Mouse (Mus musculus): ENCODE results near the gene Ankrd49. TPM values are rescaled to one million over a fixed set of nuclear protein-coding genes. Genes with fewer than 3 reads are reported as not detected.

Gene Ankrd49
- polyA plus RNA-seq, 1 experiment from 2014 or later, result 13.5 TPM

DNA sequence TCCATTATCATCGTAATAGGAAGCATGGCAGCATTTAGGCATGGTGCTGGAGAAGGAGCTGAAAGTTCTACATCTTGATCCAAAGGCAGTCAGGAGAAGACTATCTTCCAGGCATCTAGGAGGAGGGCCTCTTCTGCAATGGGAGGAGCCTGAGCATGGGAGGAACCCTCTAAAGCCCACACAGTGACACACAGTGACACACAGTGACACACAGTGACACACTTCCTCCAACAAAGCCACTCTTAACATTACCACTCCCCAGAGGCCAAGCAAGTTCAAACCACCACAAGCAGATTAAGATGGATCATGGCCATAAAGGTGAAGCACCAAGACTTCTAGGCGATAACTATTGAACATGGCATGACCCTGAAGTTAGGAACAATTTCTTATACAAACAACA, 12.6 kb downstream of the Ankrd49 start:
- H3K27me3 ChIP-seq, result peaks cover 38% of the 10 kb centered on the region
- CTCF ChIA-PET, result interaction anchor here (2.3 to 3.9 kb wide), 2 partner anchors 7 to 243 kb away, joined by 10 to 32 read pairs; no protein-coding TSS in a partner anchor
- ATAC-seq (no peak), DNase-seq (ENCODE audit: low read depth, low spot score) (no peak)
- in situ Hi-C loops (cut with MboI; ENCODE audit: low pct_unique_long_range_greater_than_20kb), result loop anchor here (5.0 kb wide), 1 partner anchor 245 kb away; no protein-coding TSS in a partner anchor
- POLR2A ChIA-PET, result no interaction called here
- no peak for TF ChIP-seq CTCF (IDR thresholded peaks at IDR 0.05)

DNA sequence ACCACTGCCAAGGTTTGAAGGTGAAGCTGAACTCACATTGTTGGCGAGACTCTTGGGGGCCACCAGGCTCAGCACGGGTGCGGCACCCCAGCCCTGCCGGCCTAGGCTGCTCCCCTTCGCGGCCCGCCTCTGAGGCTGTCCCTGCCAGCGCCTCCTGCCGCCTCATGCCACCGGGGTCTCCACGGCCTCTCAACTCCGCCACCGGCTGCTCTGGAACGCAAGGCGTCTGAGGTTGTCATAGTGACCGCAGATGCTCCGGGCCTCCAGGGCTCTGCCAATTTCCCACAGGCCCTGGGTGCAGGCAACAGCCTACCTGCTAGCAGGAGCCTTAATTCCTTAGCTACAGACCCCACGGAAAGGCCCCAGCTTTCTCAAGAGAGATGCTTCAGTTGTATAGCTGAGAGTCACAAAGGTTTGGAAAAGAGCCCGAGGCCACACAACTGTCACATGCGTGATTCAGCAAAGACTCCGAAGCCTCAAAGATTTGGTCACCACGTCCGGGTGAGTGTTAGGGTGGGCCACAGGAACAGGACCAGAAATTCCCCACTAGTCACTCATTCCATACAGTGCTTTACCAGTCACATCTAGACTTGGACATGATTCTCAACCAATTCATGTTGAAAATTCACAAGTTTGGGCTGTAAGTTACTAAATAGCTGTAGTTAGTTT, 13.7 kb downstream of the Ankrd49 start, which contains the start of gene 1700012B09Rik:
TSS of gene 1700012B09Rik (minus strand) at position 228 of the 669 bp plus-strand sequence.
- DNase-seq (ENCODE audit: low read depth, low spot score) (no peak), ATAC-seq (no peak)
- CTCF ChIA-PET, result interaction anchor here (3.9 kb wide), 1 partner anchor 244 kb away, joined by 32 read pairs; no protein-coding TSS in a partner anchor
- H3K27me3 ChIP-seq, result peaks cover 43% of the 10 kb centered on the region
- POLR2A ChIA-PET, result no interaction called here
- no peak for TF ChIP-seq CTCF (IDR thresholded peaks at IDR 0.05)
- in situ Hi-C loops (cut with MboI; ENCODE audit: low pct_unique_long_range_greater_than_20kb), result loop anchor here (5.0 kb wide), 1 partner anchor 246 kb away; no protein-coding TSS in a partner anchor

DNA sequence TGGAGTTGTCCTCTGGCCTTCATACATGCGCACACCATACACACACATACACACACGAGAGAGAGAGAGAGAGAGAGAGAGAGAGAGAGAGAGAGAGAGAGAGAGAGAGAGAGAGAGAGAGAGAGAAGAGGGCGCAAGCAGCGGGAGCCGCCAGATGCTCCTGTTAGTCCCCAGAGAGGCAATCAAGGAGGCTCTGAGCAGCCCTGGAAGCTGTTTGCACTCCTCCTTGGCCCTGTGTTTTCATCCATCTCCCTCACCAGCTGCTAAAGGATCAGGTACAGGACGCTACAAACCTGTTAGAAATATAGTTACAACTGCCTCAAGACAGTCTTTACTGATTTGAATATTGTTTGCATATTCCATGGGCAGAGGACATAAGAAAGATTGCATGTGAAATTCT, 14.8 kb downstream of the Ankrd49 start:
- DNase-seq (ENCODE audit: low read depth, low spot score) (no peak), ATAC-seq (no peak)
- peaks cover 44% of the 10 kb centered on the region for H3K27me3 ChIP-seq
- in situ Hi-C loops (cut with MboI; ENCODE audit: low pct_unique_long_range_greater_than_20kb), result loop anchor here (5.0 kb wide), 1 partner anchor 247 kb away; no protein-coding TSS in a partner anchor
- POLR2A ChIA-PET, result no interaction called here
- TF ChIP-seq CTCF (IDR thresholded peaks at IDR 0.05), result no peak
- CTCF ChIA-PET, result no interaction called here

DNA sequence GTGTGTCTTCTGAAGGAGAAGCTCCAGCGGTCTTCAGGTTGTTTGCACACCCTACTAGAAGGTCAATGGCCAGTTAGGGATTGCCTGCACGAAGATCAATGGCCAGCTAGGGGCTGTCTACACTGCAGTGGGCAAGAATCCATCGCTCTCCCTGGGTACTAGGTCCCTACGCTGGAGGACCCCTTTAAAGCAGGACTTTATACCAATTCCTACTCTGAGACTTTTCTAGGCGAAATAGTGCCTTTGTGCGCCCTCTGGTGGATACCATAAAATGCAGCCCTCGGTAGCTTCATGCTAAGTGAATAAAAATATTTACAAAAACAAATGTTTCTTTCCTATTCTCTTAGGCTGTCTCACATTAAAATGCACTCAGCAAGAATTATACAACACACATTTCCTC, 19.9 kb downstream of the Ankrd49 start:
- in situ Hi-C loops (cut with MboI; ENCODE audit: low pct_unique_long_range_greater_than_20kb), result loop anchor here (5.0 kb wide), 2 partner anchors 62 to 252 kb away; no protein-coding TSS in a partner anchor
- H3K27me3 ChIP-seq, result peaks cover 20% of the 10 kb centered on the region
- DNase-seq (ENCODE audit: low read depth, low spot score) (no peak), ATAC-seq (no peak)
- ChIA-PET POLR2A (no interaction called here), CTCF (interaction anchor here (1.0 to 2.1 kb wide), 10 partner anchors 8 to 251 kb away, joined by 3 to 12 read pairs (median 4); no protein-coding TSS in a partner anchor)
- peak; percentile 75 for TF ChIP-seq CTCF (IDR thresholded peaks at IDR 0.05)

DNA sequence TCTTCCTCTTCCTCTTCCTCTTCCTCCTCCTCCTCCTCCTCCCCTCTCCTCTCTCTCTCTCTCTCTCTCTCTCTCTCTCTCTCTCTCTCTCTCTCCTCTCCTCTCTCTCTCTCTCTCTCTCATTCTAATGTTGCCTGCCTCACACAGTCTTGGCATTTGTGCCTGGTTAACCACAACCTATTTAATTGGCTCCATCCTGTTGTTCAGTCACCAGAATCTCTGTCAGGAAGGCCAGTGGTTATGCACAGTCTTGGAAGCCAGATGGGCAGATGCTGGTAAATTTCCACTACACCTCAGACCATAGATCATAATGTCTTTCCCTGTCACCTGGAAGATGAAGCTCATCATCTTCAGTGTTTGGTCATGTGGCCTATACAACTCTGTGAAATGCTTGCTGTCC, 25.4 kb downstream of the Ankrd49 start:
- DNase-seq (ENCODE audit: low read depth, low spot score) (peak; percentile 25), ATAC-seq (peak; percentile 78)
- in situ Hi-C loops (cut with MboI; ENCODE audit: low pct_unique_long_range_greater_than_20kb), result no loop called here
- POLR2A ChIA-PET, result no interaction called here
- TF ChIP-seq CTCF (IDR thresholded peaks at IDR 0.05), result no peak
- no peaks in the 10 kb centered on the region for H3K27me3 ChIP-seq
- CTCF ChIA-PET, result interaction anchor here (1.5 kb wide), 1 partner anchor 22 kb away, joined by 3 read pairs; no protein-coding TSS in a partner anchor

DNA sequence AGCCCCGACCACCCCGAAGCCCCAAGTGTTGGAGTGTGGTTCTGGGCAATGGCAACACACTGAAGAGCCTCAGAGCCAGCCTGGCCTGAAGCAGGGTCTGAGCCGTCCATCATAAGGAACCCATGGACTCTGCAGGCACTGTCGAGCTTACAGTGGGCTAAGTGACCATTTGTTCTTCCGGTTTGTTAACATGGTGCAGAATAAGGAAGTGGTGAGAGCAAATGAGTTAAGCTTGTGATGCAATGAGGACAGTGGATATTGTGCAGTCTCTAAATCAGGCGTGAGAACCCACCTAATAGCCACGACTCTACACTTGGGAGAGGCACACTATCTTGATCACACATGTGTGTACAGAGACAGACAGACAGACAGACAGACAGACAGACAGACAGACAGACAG, 26.1 kb downstream of the Ankrd49 start:
- ChIA-PET POLR2A (no interaction called here), CTCF (interaction anchor here (1.5 kb wide), 1 partner anchor 22 kb away, joined by 3 read pairs; no protein-coding TSS in a partner anchor)
- no peak for ATAC-seq
- in situ Hi-C loops (cut with MboI; ENCODE audit: low pct_unique_long_range_greater_than_20kb), result no loop called here
- DNase-seq (ENCODE audit: low read depth, low spot score), result no peak
- no peaks in the 10 kb centered on the region for H3K27me3 ChIP-seq
- no peak for TF ChIP-seq CTCF (IDR thresholded peaks at IDR 0.05)

DNA sequence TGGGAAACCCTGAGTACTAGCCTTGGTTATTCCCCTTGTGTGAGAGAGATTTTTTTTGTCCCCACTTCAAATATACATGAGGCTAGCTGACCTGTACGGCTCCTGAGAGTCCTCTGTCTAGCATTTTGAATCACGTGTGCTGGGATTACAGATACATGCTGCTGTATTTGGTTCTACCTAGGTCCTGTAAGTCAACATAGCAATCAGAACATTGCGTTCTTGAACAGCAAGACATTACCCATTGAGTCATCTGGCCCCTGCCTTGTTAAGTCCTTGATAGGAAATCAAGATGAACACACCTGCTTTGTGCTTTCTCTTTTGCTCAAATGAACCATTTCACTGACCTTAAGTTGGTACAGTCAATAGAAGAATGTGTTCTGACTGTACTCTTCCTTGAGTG, 30.2 kb downstream of the Ankrd49 start:
- H3K27me3 ChIP-seq, result no peaks in the 10 kb centered on the region
- DNase-seq (ENCODE audit: low read depth, low spot score) (no peak), ATAC-seq (no peak)
- TF ChIP-seq CTCF (IDR thresholded peaks at IDR 0.05), result no peak
- CTCF ChIA-PET, result interaction anchor here (1.2 kb wide), 1 partner anchor 11 kb away, joined by 3 read pairs; no protein-coding TSS in a partner anchor
- POLR2A ChIA-PET, result no interaction called here
- in situ Hi-C loops (cut with MboI; ENCODE audit: low pct_unique_long_range_greater_than_20kb), result no loop called here

DNA sequence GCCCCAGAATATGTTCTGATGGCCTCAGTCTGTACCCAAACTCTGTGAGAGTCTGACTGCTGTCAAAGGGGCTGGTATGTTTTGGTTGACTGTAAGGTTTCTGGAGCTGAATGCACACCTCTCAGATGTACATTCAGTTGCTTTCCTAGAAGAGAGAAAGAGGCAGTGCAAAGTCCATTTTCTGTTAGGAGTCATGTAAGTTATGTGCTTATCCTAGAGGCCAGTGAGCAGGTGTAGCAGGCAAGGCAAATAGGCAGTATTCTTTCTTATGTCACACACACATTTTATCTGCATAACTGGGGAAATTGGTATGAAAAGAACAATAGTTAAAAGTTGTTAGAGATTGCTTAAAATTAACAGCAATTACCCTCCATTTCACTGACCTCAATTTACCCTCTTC, 30.7 kb downstream of the Ankrd49 start:
- no peaks in the 10 kb centered on the region for H3K27me3 ChIP-seq
- CTCF ChIA-PET, result no interaction called here
- POLR2A ChIA-PET, result no interaction called here
- TF ChIP-seq CTCF (IDR thresholded peaks at IDR 0.05), result no peak
- ATAC-seq (no peak), DNase-seq (ENCODE audit: low read depth, low spot score) (no peak)
- in situ Hi-C loops (cut with MboI; ENCODE audit: low pct_unique_long_range_greater_than_20kb), result no loop called here

DNA sequence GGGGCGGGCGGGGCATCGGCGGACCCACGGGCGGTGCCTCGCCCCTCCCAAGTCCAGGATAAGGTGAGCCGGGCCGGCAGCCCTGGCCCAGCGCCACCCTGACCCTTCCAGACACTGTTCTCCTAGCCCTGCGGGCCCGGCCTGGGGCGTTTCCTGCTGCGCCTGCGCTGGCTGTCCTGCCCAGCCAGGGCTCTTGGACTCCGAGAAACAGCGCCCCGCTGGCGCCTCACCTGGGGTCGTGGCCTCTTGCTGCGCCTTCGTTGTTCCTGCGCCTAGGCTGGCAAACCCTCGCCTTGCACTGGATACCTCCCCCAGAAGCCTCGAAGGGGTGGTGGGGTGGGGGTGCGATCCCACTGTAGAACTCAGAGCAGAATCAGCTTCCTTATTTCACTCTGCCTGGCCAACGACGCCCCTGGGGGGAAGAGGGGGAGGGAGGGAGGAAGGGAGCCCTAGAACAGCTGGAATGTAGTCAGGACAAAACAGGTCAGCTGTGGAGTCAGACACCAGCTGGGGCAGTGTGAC, 32.6 kb downstream of the Ankrd49 start, which contains the start of gene Fut4:
TSS of gene Fut4 (minus strand) at position 393 of the 522 bp plus-strand sequence.
- DNase-seq (ENCODE audit: low read depth, low spot score), result no peak
- ChIA-PET POLR2A (no interaction called here), CTCF (no interaction called here)
- TF ChIP-seq CTCF (IDR thresholded peaks at IDR 0.05), result no peak
- H3K27me3 ChIP-seq, result no peaks in the 10 kb centered on the region
- ATAC-seq, result no peak
- in situ Hi-C loops (cut with MboI; ENCODE audit: low pct_unique_long_range_greater_than_20kb), result no loop called here

DNA sequence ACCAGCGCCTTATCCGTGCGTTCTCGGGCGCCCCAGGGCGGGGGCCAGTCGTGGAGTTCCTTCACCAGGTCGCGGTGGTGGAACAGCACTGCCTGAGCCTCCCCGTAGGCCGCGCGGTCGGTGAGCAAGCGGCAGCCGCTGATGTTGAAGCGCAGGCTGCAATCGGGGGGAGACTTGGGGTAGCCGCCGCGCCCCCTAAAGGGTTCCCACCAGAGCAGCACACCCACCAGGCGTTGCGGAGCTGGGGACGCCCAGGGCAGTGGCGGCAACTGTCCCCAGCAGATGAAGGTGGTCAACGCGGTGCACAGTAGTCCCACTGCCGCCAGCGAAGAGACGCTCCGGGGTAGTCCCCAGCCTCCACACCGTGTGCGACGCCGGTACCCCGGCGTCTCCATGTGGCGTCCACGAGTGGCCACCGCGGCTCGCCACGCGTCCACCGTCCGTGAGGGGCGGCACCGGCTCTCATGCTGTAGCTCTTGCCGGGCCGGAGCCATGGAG, 33.1 kb downstream of the Ankrd49 start:
- ChIA-PET POLR2A (no interaction called here), CTCF (no interaction called here)
- no peak for DNase-seq (ENCODE audit: low read depth, low spot score)
- no peak for TF ChIP-seq CTCF (IDR thresholded peaks at IDR 0.05)
- no peak for ATAC-seq
- H3K27me3 ChIP-seq, result no peaks in the 10 kb centered on the region
- in situ Hi-C loops (cut with MboI; ENCODE audit: low pct_unique_long_range_greater_than_20kb), result no loop called here

Data from Patski (cell line).